Mouse (Mus musculus): ENCODE data around the gene Nup210l. TPM values are rescaled to one million over a fixed set of nuclear protein-coding genes. Genes with fewer than 3 reads are reported as not detected.
A peak's percentile ranks its signal among the peaks of the same experiment; 100 is the strongest.
"Not testable (repeated sequence)": the region's sequence is repeated elsewhere in the genome, so short reads cannot be mapped to it uniquely, and the experiment has no call there.

Nup210l gene
- total RNA-seq, 2 experiments from 2014 or later, result 0.12 to 0.14 TPM

DNA sequence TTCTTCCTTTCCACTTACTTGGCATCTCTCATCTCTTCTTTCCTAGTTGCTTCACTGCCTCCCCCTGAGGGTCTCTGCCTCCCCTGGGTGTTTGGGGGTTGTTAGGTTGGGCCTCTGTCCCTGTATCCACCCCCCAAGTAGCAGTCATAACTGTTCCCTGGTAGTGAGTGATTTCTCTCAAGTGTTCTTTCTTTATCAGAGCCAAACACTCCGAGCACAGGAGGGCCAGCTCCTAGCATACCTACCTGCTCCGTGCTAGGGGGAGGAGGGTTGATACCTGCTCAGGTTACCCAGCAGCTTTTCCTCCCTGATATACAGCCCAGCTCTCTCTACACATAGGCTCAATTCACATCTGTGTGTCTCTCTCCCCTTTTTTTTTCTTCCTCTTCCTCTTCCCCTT is 15.3 kb upstream of the Nup210l start:
- DNase-seq, result no peak
- intact Hi-C loops (cut with DNase I), result no loop called here

DNA sequence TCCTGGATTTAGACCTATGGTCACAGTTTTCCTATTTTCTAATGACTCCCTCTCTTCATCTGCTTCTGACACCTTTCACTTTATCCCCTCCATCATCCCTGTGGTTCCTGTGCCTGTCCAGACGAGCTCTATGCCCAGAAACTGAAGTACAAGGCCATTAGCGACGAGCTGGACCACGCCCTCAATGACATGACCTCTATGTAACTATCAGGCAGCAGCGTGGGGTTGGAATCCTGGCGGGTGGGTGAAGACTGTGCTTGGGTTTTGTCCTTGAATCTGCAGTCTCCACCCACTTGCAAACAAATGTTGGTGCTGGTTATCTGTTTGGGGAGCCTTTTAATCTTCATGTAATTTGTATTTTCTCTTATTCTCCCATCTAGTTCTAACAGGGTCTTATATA is 13.0 kb upstream of the Nup210l start:
- DNase-seq, result no peak
- intact Hi-C loops (cut with DNase I), result no loop called here

- no peak for DNase-seq
- intact Hi-C loops (cut with DNase I), result no loop called here
Observed at GRCm38 (mm10) chr3:90094453-90094852, 9.5 kb upstream of the Nup210l start.

GRCm38 (mm10) chr3:90097928-90098327 is 6.0 kb upstream of the Nup210l start:
- no peak for DNase-seq
- intact Hi-C loops (cut with DNase I), result no loop called here

DNA sequence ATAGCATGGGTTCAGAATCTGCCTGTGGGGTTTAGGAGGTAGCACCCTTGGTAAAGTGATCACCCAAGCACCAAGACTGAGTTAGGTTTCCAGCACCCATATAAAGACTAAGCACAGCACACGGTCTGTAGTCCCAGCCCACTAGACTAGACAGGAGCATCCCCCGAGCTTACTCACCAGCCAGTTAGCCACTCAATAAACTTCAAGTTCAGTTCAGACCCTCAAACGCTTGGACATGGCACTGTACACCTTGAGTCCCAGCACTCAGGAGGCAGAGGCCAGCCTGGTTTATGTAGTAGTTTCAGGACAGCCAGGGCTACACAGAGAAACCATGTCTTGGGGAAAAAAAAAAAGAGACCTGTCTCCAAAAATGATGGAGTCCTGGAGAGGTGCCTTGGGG is 2.9 kb upstream of the Nup210l start:
- intact Hi-C loops (cut with DNase I), result no loop called here

DNA sequence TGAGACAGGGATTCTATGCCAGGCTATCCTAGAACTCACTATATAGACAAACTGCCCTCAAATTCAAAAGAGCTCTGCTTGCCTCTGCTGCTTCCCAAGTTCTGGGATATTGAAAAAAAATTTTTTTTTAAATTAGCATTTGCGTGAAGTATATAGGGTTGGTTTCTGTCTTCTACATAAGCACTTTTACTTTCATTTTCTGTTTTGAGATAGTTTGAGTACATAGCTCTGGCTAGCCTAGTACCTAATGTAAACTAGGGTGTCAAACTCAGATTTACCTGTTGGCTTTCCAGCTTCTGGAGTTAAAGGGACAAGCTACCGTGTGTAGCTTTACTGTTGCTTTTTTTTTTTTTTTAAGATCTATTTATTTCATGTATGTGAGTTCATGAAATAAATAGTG is 2.3 kb upstream of the Nup210l start:
- no peak for DNase-seq
- intact Hi-C loops (cut with DNase I), result no loop called here

More for the DNA sequence above, 2.9 kb upstream of the Nup210l start:
- no peak for DNase-seq

GRCm38 (mm10) chr3:90102239-90102638 is 1.7 kb upstream of the Nup210l start:
- intact Hi-C loops (cut with DNase I), result no loop called here
- DNase-seq, result no peak

DNA sequence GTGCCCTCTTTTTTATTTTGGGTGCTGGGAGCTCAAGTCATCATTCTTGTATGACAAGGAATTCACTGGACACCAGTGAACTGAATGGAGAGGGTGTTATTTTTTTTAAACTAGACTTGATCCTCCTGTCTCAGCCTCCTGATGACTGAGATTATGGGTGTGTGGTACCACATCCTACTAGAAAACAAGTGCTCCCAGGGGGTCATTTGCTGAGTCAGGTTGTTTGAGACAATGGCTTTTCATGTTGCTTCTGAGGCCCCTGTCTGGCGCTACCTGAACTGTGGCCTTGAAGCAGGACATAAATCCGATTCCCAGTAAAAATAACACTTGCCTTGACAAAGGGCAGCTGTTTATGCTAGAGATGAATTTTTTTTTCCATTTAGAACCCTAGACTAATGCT is 756 bp upstream of the Nup210l start:
- no peak for DNase-seq
- intact Hi-C loops (cut with DNase I), result no loop called here

- no peak for DNase-seq
- intact Hi-C loops (cut with DNase I), result no loop called here
Observed at GRCm38 (mm10) chr3:90111706-90112105, 7.8 kb downstream of the Nup210l start.

GRCm38 (mm10) chr3:90114342-90114741 is 10.4 kb downstream of the Nup210l start:
- intact Hi-C loops (cut with DNase I), result no loop called here
- DNase-seq, result no peak

DNA sequence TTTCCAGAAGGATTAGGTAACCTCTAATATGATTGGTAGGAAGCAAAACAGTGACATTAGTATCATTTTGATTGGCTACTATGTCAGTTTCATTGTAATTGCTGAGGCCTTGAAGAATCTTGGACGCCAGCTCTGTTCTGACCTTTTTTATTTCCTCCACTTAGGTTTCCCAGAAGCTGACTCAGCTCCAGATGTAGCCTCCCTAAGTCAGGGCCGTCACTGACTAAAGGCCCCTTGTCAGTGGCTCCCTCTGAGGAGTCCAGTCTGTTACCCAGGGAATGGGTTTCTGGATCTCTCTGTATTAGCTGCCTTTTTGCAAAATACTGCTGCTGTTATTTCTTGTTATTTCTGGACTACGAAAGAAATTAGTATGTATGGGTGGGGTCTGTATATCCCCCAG is 11.6 kb downstream of the Nup210l start:
- intact Hi-C loops (cut with DNase I), result no loop called here
- DNase-seq, result no peak

DNA sequence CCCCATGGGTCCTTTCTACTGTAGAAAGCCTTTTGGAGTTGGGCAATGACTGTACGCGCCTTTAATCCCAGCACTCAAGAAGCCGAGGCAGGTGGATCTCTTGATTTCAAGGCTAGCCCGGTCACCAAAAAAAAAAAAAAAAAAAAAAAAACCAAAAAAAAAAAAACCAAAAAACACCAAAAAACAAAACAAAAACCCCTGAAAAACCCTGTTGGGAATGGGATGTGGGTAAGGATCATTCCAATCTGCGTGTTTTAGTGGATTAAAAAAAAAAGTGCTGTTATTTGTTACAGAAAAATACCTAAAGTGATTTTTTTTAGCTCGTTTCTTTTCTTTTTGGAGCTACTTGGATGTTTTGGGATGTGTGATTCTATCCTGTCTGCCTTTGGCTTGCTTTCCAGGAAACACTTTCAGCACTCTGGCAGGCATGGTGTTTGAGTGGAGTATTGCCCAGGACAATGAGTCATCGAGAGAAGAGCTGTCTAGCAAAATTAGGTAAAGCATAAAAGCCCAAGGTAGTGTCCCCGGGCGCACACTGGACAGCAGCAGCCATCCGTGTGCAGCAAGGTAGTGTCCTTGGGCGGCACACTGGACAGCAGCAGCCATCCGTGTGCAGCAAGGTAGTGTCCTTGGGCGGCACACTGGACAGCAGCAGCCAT is 14.3 kb downstream of the Nup210l start:
- peak; percentile 40 to 61 for DNase-seq
- intact Hi-C loops (cut with DNase I), result no loop called here

GRCm38 (mm10) chr3:90122036-90122435 is 18.1 kb downstream of the Nup210l start:
- DNase-seq; intact Hi-C loops (cut with DNase I): not testable (repeated sequence)

DNA sequence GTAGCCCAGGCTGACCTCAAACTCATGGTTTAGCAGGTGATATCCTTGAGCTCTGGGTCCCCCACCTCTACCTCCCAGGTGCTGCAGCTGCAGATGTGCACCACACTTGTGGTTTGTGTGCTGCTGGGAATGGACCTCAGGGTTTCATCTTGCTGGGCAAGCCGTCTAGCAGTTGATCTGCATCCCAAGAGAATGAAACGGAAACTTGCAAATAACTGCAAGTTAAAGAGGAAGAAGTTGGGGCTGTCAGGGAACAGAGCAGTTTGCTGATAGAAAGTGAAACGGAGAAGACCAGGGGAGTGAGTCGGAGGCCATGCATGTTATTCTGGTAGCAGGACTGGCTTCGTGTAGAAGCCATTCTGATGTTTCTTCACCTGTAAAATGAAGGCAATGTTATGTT is 21.8 kb downstream of the Nup210l start:
- no peak for DNase-seq
- intact Hi-C loops (cut with DNase I), result no loop called here

DNA sequence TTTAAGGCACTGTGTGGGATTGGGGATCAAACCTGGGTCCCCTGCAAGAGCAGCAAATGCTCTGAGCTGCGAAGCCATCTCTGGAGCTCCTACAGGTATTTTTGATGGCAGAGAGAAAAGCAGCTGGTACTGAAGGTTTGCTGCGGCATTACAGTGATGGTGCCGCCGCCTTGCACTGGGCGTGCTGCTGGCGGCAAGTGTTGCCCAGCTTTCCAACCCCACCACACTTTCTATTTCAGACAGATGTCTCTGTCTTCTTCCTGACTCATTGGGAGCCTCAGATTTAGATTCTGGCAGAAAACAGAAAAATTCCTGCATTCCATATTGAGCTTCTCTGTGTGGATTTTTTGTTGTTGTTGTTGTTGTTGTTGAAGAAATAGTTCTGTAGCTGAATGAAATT is 23.9 kb downstream of the Nup210l start:
- intact Hi-C loops (cut with DNase I), result no loop called here
- no peak for DNase-seq

- no peak for DNase-seq
- intact Hi-C loops (cut with DNase I), result no loop called here
Observed at GRCm38 (mm10) chr3:90132745-90133144, 28.8 kb downstream of the Nup210l start.

- intact Hi-C loops (cut with DNase I), result no loop called here
- no peak for DNase-seq
Observed at GRCm38 (mm10) chr3:90133331-90133730, 29.4 kb downstream of the Nup210l start.

DNA sequence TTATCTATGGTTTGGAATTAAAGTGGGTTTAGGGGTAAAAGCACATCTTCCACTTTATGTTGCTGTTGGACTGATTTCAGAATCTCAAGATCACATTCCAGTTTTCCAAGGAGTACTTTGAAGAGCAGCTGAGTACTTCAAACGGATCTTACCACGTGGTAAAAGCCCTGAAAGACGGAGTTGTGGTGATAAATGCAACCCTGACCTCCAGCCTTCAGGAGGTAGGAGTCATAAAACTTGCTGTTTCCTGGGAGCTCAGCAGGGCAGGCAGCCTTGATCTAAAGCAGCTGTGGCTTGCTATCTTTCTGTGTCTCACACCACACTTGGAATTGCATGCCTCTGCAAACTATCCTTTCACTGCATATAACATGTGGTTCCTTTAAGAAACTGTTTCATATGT is 30.6 kb downstream of the Nup210l start:
- intact Hi-C loops (cut with DNase I), result no loop called here
- DNase-seq, result no peak

DNA sequence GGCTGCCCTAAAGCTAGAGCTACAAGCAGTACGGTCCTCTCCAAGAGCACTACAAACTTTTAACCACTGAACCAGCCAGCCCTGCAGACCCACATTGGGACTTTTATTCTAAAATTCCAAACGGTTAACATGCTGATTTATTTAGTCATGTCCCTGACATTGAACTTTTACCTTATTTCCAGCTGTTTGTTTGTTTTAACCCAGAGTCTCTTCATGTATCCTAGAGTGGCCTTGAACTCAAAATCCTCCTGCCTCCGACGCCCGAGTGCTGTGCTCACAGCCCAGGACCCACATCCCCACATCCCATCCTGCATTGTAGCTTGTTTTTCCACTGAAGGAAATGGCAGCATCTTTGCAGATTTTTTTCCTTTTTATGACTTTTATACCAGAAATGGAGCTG is 31.1 kb downstream of the Nup210l start:
- intact Hi-C loops (cut with DNase I), result no loop called here
- no peak for DNase-seq

DNA sequence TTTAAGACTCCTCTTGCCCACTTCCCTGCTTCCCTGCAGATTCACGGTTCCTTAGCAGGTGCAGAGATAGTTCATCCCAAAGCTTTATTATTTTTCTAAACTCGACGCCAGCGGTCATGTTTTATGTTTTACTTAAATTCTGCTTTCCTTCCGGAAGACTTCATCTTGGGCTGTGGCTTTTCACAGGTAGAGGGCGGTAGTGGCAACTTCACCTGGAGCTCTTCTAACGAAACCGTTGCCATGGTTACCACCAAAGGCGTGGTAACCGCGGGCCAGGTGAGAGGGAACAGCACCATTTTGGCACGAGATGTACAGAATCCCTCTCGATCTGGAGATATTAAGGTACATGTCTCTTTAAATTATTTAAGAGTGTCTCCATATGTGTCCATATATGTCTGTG is 32.7 kb downstream of the Nup210l start:
- intact Hi-C loops (cut with DNase I), result no loop called here
- no peak for DNase-seq

DNA sequence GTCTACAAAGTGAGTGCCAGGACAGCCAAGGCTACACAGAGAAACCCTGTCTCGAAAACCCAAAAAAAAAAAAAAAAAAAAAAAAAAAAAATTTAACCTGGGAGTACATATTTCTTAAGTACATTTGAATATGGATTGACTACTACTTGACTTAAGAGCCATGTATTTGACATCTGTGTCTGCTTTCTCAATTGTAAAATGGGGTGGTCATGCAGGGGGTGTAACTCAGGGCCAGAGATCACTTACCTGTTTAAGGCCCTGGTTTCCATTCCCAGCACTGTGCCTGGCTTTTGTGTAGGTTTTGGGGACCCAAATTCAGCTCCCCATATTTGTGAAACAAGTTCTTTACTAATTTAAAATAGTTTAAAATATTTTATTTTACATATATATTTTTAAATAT is 33.7 kb downstream of the Nup210l start:
- no peak for DNase-seq
- intact Hi-C loops (cut with DNase I), result no loop called here

DNA sequence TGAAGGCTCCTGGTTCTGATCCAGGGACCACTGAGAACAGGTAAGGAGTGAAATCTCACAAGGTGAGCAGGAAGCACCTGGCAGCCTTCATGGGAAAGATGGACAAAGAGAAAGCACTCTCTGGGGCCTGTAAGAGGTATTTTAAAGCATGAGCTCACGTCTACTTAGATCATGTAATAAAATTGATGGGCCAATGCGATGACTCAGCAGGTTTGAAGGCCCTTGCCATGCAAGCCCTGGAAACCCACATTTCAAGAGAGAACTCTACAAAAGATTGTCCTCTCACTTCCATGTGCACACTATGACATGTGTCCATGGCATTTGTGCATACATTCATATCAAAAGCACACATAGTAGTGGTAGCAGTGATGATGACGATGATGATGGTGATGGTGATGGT is 36.0 kb downstream of the Nup210l start:
- DNase-seq, result no peak
- intact Hi-C loops (cut with DNase I), result no loop called here

GRCm38 (mm10) chr3:90145461-90145860 is 41.5 kb downstream of the Nup210l start:
- intact Hi-C loops (cut with DNase I), result no loop called here
- DNase-seq, result no peak
